Mouse (Mus musculus) MEL (cell line): Measurements from ENCODE around the gene Utf1.

Experiments
- CHD1 ChIP-seq: IDR thresholded peaks from 2 replicates; pipeline ENCODE4 v1.6.1; 2012; ENCODE audit warnings: low read depth, mild to moderate bottlenecking, inconsistent platforms, low read length, improper control_type of control experiment
- CTCF ChIP-seq, 3 experiments: IDR thresholded peaks in 2 of 3; conservative IDR thresholded peaks in 1 of 3; 2 replicates each; pipeline ENCODE4 v1.5.1; 2011 to 2012; ENCODE audit warnings: low read length in 3 of 3, low read depth in 2 of 3, mild to moderate bottlenecking in 2 of 3, improper control_type of control experiment in 1 of 3, inconsistent platforms in 1 of 3, mixed read lengths in 1 of 3, moderate library complexity in 1 of 3; ENCODE audit not compliant: control insufficient read depth in 1 of 3, insufficient read depth in 1 of 3, poor library complexity in 1 of 3, severe bottlenecking in 1 of 3
- EP300 ChIP-seq, 2 experiments: IDR thresholded peaks; 2 replicates each; pipeline ENCODE4 v1.6.1; 2011; ENCODE audit warnings: improper control_type of control experiment in 2 of 2, low read length in 2 of 2, low read depth in 1 of 2, mild to moderate bottlenecking in 1 of 2
- ETS1 ChIP-seq: IDR thresholded peaks from 2 replicates; pipeline ENCODE4 v1.6.1; 2012; ENCODE audit warnings: low read depth, mild to moderate bottlenecking, inconsistent platforms, low read length, improper control_type of control experiment, moderate library complexity
- GABPA ChIP-seq: IDR thresholded peaks from 2 replicates; pipeline ENCODE4 v1.6.1; 2012; ENCODE audit warnings: low read depth, mild to moderate bottlenecking, inconsistent platforms, low read length, improper control_type of control experiment, moderate library complexity
- GATA1 ChIP-seq: IDR thresholded peaks from 2 replicates; pipeline ENCODE4 v1.6.1; 2011; ENCODE audit warnings: low read depth, low read length, improper control_type of control experiment
- JUND ChIP-seq: IDR thresholded peaks from 2 replicates; pipeline ENCODE4 v1.6.1; 2011; ENCODE audit warnings: low read depth, mild to moderate bottlenecking, improper control_type of control experiment, low read length
- MAFK ChIP-seq: IDR thresholded peaks from 2 replicates; pipeline ENCODE4 v1.6.1; 2011; ENCODE audit warnings: low read depth, mild to moderate bottlenecking, low read length, improper control_type of control experiment, borderline replicate concordance
- POLR2AphosphoS5 ChIP-seq: IDR thresholded peaks from 2 replicates; pipeline ENCODE4 v1.6.1; 2012; ENCODE audit warnings: low read depth, borderline replicate concordance, mild to moderate bottlenecking, inconsistent platforms, low read length, moderate library complexity, mixed read lengths
- RAD21 ChIP-seq: IDR thresholded peaks from 2 replicates; pipeline ENCODE4 v1.6.1; 2011; ENCODE audit warnings: mild to moderate bottlenecking, low read depth, low read length, improper control_type of control experiment
- SMC3 ChIP-seq: IDR thresholded peaks from 2 replicates; pipeline ENCODE4 v1.6.1; 2011; ENCODE audit warnings: low read depth, low read length, improper control_type of control experiment
- TBP ChIP-seq: IDR thresholded peaks from 2 replicates; pipeline ENCODE4 v1.8.0; 2011; ENCODE audit warnings: low read depth, low read length, improper control_type of control experiment

DNA sequence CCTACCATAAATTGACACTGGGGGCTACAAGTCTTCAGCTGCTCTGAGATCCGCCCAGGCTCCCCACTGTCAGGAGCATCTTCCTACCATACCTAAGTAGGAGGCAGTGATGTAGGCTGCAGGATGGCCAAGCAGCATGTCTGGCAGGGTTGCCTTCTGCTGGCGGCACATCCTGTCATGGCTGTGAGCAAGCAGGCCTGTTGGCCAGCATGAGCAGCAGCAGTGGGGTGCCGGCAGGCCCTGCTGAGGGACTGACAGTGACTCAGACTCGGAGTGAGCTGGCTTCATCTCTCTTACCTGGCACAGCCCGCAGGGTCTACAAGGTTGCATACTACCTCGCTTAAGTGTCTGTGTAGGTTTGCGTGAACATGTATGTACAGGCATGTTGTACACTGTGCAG lies 44.1 kb upstream of the Utf1 start:
- TF ChIP-seq EP300 (IDR thresholded peaks at IDR 0.05; ENCODE audit: low read depth in 1 of 2, low read length in 2 of 2) = no peak
- TF ChIP-seq CHD1 = no peak
- TF ChIP-seq CTCF (IDR thresholded peaks at IDR 0.05 in 2 of 3, conservative IDR thresholded peaks at IDR 0.05 in 1 of 3; ENCODE audit: control insufficient read depth in 1 of 3, insufficient read depth in 1 of 3, low read depth in 2 of 3, low read length in 3 of 3, poor library complexity in 1 of 3, severe bottlenecking in 1 of 3) = no peak
- TF ChIP-seq TBP = no peak
- no peak for TF ChIP-seq GABPA
- TF ChIP-seq MAFK = no peak
- no peak for TF ChIP-seq POLR2AphosphoS5
- no peak for TF ChIP-seq GATA1
- no peak for TF ChIP-seq JUND
- TF ChIP-seq RAD21 = no peak
- no peak for TF ChIP-seq ETS1
- TF ChIP-seq SMC3 = no peak
